ENCODE assay signal across 8 mouse cellular contexts in genomic region chr11:77409879-77410278, GRCm38 (mm10). TPM values are rescaled to one million over a fixed set of nuclear protein-coding genes. Genes with fewer than 3 reads are reported as not detected.
A peak's percentile ranks its signal among the peaks of the same experiment; 100 is the strongest.
DNase-seq lines count a peak whose midpoint lies in the region; ATAC-seq lines count a peak whose summit lies in the region.

No protein-coding gene starts in this region.

- no peaks in the 10 kb centered on the region for H3K4me1 ChIP-seq in heart, embryonic 11.5 days (ENCODE audit: control insufficient read depth, insufficient read depth, low read length)
- H3K4me1 ChIP-seq in hindbrain, embryonic 16.5 days (ENCODE audit: control insufficient read depth, insufficient read depth, low read depth, low read length), result no peaks in the 10 kb centered on the region
- no peaks in the 10 kb centered on the region for H3K4me1 ChIP-seq in forebrain, embryonic 15.5 days

- H3K27me3 ChIP-seq in heart, embryonic 11.5 days (ENCODE audit: control insufficient read depth, insufficient read depth, low read length), result no peaks in the 10 kb centered on the region
- H3K27me3 ChIP-seq in hindbrain, embryonic 16.5 days (replicated peaks; ENCODE audit: control insufficient read depth, insufficient read depth, low read length), result no peaks in the 10 kb centered on the region
- no peaks in the 10 kb centered on the region for H3K27me3 ChIP-seq in forebrain, embryonic 15.5 days

- H3K9me3 ChIP-seq in heart, embryonic 11.5 days (replicated peaks; ENCODE audit: control insufficient read depth, low read length), result no peaks in the 10 kb centered on the region
- no peaks in the 10 kb centered on the region for H3K9me3 ChIP-seq in hindbrain, embryonic 16.5 days (ENCODE audit: control insufficient read depth, low read length)
- no peaks in the 10 kb centered on the region for H3K9me3 ChIP-seq in forebrain, embryonic 15.5 days

- peak overlapping the region; percentile 41; the same call in 1 of the 2 replicates for H3K27ac ChIP-seq in heart, embryonic 11.5 days (ENCODE audit: low read depth, low read length)
- no peak overlapping the region for H3K27ac ChIP-seq in hindbrain, embryonic 16.5 days (ENCODE audit: low read depth, low read length)
- no peak overlapping the region for H3K27ac ChIP-seq in forebrain, embryonic 15.5 days (replicated peaks)

- H3K36me3 ChIP-seq in heart, embryonic 11.5 days (ENCODE audit: control insufficient read depth, insufficient read depth, low read length), result no peaks in the 10 kb centered on the region
- H3K36me3 ChIP-seq in hindbrain, embryonic 16.5 days (ENCODE audit: control insufficient read depth, insufficient read depth, low read length), result peaks cover 4% of the 10 kb centered on the region; the same call in 1 of the 2 replicates
- H3K36me3 ChIP-seq in forebrain, embryonic 15.5 days, result no peaks in the 10 kb centered on the region

- 70% methylated on average over 6 of the region's 6 CpGs for WGBS in heart, embryonic 11.5 days (ENCODE audit: insufficient replicate concordance)
- WGBS in large intestine, adult 2 months, result 33% methylated on average over 6 of the region's 6 CpGs
- 86% methylated on average over 6 of the region's 6 CpGs for WGBS in hindbrain, embryonic 16.5 days
- WGBS in forebrain, embryonic 15.5 days, result 90% methylated on average over 6 of the region's 6 CpGs

- no peak overlapping the region for H3K4me3 ChIP-seq in heart, embryonic 11.5 days (ENCODE audit: low read depth, low read length)
- H3K4me3 ChIP-seq in hindbrain, embryonic 16.5 days (ENCODE audit: low read length), result no peak overlapping the region
- H3K4me3 ChIP-seq in forebrain, embryonic 15.5 days, result no peak overlapping the region

- peak; percentile 28 for DNase-seq in layer of hippocampus, adult 11-12 months (ENCODE audit: low spot score)
- no peak for DNase-seq in layer of hippocampus, postnatal 14 days (ENCODE audit: low spot score in 2 of 2)
- peak; percentile 45 to 62 for DNase-seq in adrenal gland, postnatal 36 days
- DNase-seq in large intestine, adult 2 months (ENCODE audit: low read depth, low spot score), result peak; percentile 63

- H3K9ac ChIP-seq in heart, embryonic 11.5 days (ENCODE audit: low read depth, low read length), result no peak overlapping the region
- no peak overlapping the region for H3K9ac ChIP-seq in hindbrain, embryonic 16.5 days (ENCODE audit: low read depth, low read length)
- H3K9ac ChIP-seq in forebrain, embryonic 15.5 days (replicated peaks), result no peak overlapping the region

- no peak overlapping the region for H3K4me2 ChIP-seq in heart, embryonic 11.5 days
- H3K4me2 ChIP-seq in hindbrain, embryonic 16.5 days (ENCODE audit: low read length), result no peak overlapping the region
- no peak overlapping the region for H3K4me2 ChIP-seq in forebrain, embryonic 15.5 days (replicated peaks)

- ATAC-seq in heart, embryonic 11.5 days (replicated peaks; ENCODE audit: insufficient number of reproducible peaks, low FRiP score, low TSS enrichment), result no peak
- ATAC-seq in monocyte, adult 5-6 weeks (replicated peaks; ENCODE audit: insufficient number of reproducible peaks, low FRiP score, low TSS enrichment, poor library complexity, severe bottlenecking), result peak; percentile 80
- ATAC-seq in hindbrain, embryonic 16.5 days, result no peak
- ATAC-seq in forebrain, embryonic 15.5 days (replicated peaks), result no peak

RNA-seq across cellular contexts. Expression of gene Coro6, which starts 52.3 kb away (rescaled TPM):
- 10 to 100 TPM; 11.4 to 17.0 TPM for total RNA-seq in layer of hippocampus, postnatal 14 days (2021)
- 1 to 10 TPM in 1 of 2 experiments, under 1 TPM in 1; 0.96 to 1.7 TPM for total RNA-seq in adrenal gland, postnatal 36 days (2021)
- 35.3 and 38.9 TPM in 2 replicates for polyA plus RNA-seq in heart, embryonic 11.5 days (2014; fragmentation: Nextera tagmentation; extraction: Ambion mirVana)
- polyA plus RNA-seq in large intestine, adult 2 months (2012; rRNA removed), result 0.42 and 0.97 TPM in 2 replicates
- 0.19 to 1.1 TPM in 2 of 3 replicates, not detected in the other for total RNA-seq in monocyte, adult 5-6 weeks (2017)
- 1.3 and 1.9 TPM in 2 replicates for polyA plus RNA-seq in hindbrain, embryonic 16.5 days (2015; fragmentation: Nextera tagmentation; extraction: Ambion mirVana)
- polyA plus RNA-seq in forebrain, embryonic 15.5 days (2015; fragmentation: Nextera tagmentation; extraction: Ambion mirVana), result 0.08 and 0.09 TPM in 2 replicates

Comparison
In these comparisons a context has a peak if more than half of its experiments do, and no peak if none do; other contexts are left out.
1. DNase-seq: peak in layer of hippocampus, adult 11-12 months (single experiment), adrenal gland, postnatal 36 days (2 of 2) and large intestine, adult 2 months (single experiment); none in layer of hippocampus, postnatal 14 days (0 of 2).
2. RNA of gene Coro6, which starts 52.3 kb away (polyA plus RNA-seq): 35.3 to 38.9 TPM in heart, embryonic 11.5 days; 1.3 to 1.9 TPM in hindbrain, embryonic 16.5 days, 0.42 to 0.97 TPM in large intestine, adult 2 months and 0.08 to 0.09 TPM in forebrain, embryonic 15.5 days; every median in the first group is over 10 times any median in the second.